Mouse (Mus musculus): ENCODE results near the gene Ptx4. TPM values are rescaled to one million over a fixed set of nuclear protein-coding genes. Genes with fewer than 3 reads are reported as not detected.

Ptx4 gene
- total RNA-seq (2021) = 1 to 10 TPM; 4.6 to 7.2 TPM
- long read RNA-seq, experiment 1, transcript Ptx4-201 (3 exons, 1,582 nt) = major isoform, 10 of 17 reads
- long read RNA-seq, experiment 1, partial matches to known transcripts = 0 of 17 reads
- long read RNA-seq, experiment 1, other reads (novel, unspliced or antisense) = 6 of 17 reads
- long read RNA-seq, experiment 2, partial matches to known transcripts = 0 of 3 reads
- long read RNA-seq, experiment 2, other reads (novel, unspliced or antisense) = 0 of 3 reads

DNA sequence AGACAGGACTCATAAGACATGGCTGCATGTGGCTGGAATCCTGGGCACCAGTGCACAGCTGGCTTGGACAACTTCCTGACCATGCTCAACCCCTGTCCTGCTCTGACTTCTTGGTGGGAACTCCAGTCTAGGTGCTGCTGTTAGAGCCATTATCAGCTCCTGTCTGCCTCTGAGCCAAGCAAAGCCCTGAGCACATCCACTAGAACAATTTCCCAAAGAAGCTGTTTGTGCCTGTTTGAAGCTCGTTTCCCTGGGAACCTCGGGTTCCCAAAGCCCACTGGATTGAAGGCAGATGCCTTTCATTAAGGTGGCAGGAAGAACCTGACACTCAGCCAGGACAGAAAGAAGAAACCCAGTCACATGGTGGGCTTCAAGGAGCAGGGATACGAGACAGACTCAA, at the start of gene Ptx4:
Gene Ptx4 (plus strand): TSS at position 355 of the 400 bp plus-strand sequence.
- peak in 1 of 2 experiments; percentile 7 for DNase-seq
- intact Hi-C loops (cut with DNase I) = no loop called here

- intact Hi-C loops (cut with DNase I) = no loop called here
Observed at GRCm38 (mm10) chr17:25076906-25077305, 43.7 kb upstream of the Ptx4 start.

DNA sequence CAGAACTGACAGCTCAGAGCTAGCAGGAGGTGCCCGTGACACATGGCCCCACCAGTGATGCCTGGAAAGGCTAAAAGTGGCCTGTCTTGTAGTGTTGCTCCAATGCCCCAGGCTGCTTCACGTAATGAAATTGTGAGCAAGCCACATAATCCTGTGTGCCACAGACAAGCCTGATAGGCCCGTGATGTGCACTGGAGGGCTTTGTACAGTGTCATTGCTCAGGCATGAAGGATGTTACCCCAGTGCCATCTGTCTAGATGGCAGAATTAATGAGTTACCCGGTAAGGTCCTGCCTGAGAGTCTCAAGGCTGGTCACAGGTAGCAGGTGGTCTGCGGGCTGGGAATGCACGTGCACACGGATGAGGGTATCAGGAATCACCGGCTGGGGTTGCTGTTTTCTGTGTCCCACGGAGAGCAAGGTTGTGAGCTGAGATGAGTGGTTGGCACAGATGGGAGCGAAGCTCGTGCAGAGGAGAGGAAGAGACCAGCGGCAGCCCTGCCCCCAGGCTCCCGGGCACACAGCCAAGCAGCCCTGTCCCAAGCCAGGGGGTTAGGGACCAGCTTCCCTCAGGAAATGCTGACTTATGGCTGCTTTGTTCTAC, 42.7 kb upstream of the Ptx4 start:
- peak; percentile 82 to 87 for DNase-seq
- intact Hi-C loops (cut with DNase I) = no loop called here

More at GRCm38 (mm10) chr17:25076906-25077305, 43.7 kb upstream of the Ptx4 start:
- DNase-seq = no peak

GRCm38 (mm10) chr17:25080210-25080609, 40.4 kb upstream of the Ptx4 start:
- intact Hi-C loops (cut with DNase I) = no loop called here
- DNase-seq = peak in 1 of 2 experiments; percentile 15

DNA sequence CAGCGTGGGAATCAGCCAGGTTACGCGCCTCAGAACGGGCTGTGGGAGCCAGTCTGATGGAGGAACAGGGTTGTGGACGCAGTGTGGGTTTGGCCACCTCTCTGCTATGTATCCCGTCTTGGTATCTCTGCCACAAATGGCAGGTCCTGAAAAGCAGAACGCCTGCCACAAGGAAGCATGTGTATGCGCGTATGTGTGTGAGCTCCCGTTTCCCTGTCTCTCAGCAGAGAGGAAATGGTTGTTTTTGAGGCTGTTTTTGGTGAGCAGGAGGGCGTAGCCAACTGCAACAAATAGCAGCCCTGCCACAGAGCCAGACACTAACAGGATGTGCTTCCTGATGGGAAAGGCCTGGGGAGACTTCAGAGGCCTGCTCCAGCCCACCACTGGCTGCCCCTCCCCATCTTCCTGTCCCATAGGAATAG, 39.6 kb upstream of the Ptx4 start:
- peak; percentile 71 to 72 for DNase-seq
- intact Hi-C loops (cut with DNase I) = no loop called here

DNA sequence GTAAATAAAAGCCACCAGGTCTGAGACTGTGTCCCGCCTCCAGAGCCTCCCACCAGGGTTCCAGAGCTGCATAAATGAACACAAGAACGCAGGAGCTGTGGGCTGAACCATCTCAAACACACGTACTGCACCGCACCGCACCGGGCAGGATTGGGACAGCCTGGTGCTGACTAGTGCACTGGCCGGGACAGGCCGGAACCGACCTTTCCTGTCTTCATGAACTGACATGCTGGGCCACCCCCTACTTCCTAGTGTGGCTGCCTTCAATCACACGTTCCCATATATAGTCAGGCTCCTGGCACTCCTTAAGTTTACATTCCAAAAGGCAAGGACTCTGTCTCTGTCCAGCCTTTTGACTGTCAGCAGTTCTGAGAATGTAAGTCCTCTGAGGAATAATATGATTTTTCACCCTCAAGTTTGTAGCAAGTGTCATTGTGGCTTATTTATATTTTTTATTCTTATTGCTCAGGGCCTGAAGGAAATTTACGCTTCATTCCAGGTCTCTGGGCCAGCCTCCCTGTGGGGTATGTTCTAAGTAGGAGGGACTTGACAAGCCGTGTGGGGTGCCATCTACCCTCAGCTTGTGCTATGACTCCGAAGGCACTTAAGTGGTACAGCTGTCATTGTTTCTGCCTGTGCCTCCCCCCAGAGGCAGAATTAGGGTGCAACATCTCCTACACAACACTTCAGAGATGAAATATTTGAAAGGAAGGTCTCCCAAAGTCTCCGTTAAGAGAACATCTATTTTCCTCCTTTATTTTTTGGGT, 38.3 kb upstream of the Ptx4 start:
- DNase-seq = peak in 1 of 2 experiments; percentile 32
- intact Hi-C loops (cut with DNase I) = no loop called here

DNA sequence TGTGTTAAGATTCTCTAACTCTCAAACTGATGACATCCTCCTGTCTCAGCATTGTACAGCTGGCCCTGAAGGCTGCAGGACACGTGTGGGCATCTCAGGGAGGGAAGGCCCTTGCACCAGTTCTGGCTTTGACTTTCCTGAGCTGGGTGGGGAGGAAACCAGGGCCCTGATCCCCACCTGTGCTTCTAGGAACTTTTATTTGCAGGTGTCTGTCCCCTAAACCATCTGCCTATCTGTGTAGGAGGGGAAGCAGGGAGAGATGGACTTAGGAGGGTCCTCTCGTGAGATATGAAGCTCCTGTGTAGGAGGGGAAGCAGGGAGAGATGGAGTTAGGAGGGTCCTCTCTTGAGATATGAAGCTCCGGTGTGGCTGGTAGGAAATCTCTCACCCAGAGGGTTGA, 37.7 kb upstream of the Ptx4 start:
- DNase-seq = no peak
- intact Hi-C loops (cut with DNase I) = no loop called here

DNA sequence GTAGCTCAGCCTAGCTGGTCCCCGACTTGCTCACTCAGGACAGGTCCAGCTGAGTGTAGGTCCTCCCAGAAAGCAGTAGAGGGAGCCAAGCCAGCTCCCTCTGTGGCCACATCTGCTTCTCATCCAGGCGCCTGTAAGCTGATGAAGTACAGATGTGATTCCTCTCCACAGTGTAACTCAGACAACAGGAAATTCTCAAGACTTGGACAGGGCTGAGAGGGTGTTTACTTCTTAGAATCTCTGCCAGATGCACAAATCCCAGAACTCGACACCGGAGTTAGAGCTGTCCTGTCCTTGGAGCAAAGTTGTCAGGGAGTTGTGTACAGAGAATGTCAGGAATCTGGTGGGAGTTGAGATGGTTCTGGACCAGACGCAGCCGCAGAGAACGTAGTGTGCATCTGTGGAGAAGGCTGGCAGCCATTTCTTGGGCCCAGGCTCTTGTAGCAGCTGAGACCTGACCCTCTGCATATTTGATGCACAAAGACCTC, 37.1 kb upstream of the Ptx4 start, which contains the start of gene Tmem204:
Gene Tmem204 (minus strand): TSS at position 148 of the 488 bp plus-strand sequence.
- intact Hi-C loops (cut with DNase I) = no loop called here
- peak; percentile 76 to 80 for DNase-seq

- intact Hi-C loops (cut with DNase I) = no loop called here
- no peak for DNase-seq
Observed at GRCm38 (mm10) chr17:25084835-25085385, 35.6 kb upstream of the Ptx4 start.

DNA sequence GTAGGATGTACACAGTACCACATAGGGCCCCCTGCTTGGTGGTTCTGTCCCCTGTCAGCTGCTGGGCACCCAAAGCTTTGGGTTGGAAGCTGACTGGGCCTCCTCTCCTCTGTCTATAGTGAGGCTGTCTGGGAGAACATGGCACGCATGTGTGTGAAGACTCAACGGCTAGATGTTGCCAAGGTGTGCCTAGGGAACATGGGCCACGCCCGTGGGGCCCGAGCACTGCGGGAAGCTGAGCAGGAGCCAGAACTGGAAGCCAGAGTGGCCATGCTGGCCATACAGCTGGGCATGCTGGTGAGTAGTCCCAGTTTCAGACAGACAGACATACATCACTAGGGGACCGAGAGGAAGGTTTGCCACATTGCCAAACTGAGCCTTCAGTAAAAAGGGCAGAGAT, 33.8 kb upstream of the Ptx4 start:
- DNase-seq = no peak
- intact Hi-C loops (cut with DNase I) = no loop called here

GRCm38 (mm10) chr17:25089158-25089557, 31.4 kb upstream of the Ptx4 start:
- intact Hi-C loops (cut with DNase I) = no loop called here
- DNase-seq = no peak

DNA sequence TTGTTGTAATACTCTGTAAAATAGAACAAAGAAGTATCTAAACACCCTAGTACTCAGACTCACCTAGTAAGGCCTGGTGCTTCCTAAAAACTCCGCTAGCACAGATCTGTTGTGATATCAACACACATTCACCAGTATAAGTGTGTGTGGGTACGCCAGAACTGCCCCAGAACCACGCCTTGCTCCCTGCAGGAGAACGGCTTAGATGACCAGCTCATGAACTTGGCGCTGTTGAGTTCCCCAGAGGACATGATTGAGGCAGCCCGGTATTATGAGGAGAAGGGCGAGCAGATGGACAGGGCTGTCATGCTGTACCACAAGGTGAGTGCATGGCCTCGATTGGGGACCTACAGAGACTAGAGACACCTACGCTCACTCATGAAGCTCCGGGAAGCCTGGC, 30.1 kb upstream of the Ptx4 start:
- no peak for DNase-seq

DNA sequence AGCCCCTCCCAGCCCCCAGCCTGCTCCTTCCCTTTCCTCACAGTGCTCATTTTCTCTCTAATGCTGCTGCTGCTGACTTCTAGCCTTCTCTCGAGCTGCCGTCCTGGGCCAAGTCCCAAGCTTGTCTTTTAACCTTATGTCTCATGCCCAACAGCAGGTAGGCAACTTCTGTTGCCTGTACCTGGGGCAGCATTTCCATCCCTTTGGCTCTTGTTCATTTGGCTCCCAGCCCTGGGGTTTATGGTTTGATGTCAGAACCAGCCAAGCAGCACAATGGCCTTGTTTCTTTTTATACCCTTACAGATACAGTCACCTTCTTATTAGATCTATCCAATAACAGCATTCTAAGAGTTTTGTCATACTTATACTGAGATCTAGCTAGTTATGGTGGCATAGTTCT, 24.3 kb upstream of the Ptx4 start:
- intact Hi-C loops (cut with DNase I) = no loop called here
- no peak for DNase-seq

More for the DNA sequence above, 30.1 kb upstream of the Ptx4 start:
- intact Hi-C loops (cut with DNase I) = no loop called here

DNA sequence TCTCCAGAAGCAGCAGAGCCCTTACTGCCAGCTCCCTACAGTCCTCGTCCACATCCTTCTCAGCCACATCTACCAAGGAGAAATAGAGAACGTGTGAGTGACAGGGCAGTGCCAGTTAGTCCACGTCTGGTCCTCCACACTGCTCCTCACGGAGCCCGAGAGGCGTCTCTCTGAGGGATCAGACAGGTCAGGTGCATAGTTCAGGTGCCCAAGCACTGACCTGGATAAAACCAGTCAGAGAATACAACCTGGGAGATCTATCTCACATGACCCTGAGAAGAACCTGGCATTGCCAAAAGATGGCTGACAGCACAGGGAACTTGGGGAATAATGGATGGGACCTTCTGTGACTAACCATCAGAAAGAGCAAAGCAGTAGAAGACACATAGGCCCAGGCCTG, 20.5 kb upstream of the Ptx4 start:
- DNase-seq = no peak
- intact Hi-C loops (cut with DNase I) = no loop called here

DNA sequence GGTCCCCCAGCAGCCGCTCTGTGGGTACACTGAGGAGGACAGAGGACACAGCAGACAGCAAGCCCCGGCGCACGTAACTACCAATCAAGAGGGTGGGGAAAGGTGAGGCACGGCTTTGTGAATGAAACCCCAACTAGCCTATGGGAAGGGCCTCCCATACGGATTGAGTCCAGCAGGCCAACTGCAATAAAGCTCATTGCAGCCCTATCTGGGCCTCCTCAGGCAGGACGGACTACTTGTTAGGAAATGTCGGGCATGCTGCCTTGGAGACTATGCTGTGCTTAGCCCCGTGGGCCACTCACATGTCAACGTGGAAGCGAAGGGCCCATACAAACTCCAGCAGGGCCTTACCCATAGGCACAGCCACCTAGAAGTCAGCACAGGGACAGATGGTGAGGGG, 19.2 kb upstream of the Ptx4 start:
- no peak for DNase-seq
- intact Hi-C loops (cut with DNase I) = no loop called here

GRCm38 (mm10) chr17:25107786-25108185, 12.8 kb upstream of the Ptx4 start:
- no peak for DNase-seq
- intact Hi-C loops (cut with DNase I) = no loop called here

GRCm38 (mm10) chr17:25109578-25109977, 11.0 kb upstream of the Ptx4 start:
- peak; percentile 44 to 59 for DNase-seq
- intact Hi-C loops (cut with DNase I) = no loop called here

DNA sequence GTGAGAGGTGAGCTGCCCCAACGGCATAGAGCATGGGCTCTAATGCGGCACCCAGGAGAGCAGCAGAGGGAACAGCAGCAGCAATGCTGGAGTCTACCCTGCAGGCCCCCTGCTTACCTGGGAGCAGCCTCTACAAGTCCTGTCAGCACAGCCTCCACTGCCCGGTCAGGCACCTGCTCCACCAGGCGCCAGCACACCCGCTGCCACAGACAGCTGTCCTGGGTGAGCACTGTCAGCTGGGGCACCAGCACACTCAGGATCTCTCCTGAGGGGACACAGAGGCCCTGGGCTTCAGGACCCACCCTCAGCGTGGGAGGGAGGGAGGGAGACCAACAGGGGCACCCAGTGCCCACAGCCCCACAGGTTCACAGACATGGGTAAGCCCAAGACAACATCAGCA, 10.0 kb upstream of the Ptx4 start:
- no peak for DNase-seq
- intact Hi-C loops (cut with DNase I) = no loop called here

GRCm38 (mm10) chr17:25111220-25111619, 9.3 kb upstream of the Ptx4 start:
- no peak for DNase-seq
- intact Hi-C loops (cut with DNase I) = no loop called here

DNA sequence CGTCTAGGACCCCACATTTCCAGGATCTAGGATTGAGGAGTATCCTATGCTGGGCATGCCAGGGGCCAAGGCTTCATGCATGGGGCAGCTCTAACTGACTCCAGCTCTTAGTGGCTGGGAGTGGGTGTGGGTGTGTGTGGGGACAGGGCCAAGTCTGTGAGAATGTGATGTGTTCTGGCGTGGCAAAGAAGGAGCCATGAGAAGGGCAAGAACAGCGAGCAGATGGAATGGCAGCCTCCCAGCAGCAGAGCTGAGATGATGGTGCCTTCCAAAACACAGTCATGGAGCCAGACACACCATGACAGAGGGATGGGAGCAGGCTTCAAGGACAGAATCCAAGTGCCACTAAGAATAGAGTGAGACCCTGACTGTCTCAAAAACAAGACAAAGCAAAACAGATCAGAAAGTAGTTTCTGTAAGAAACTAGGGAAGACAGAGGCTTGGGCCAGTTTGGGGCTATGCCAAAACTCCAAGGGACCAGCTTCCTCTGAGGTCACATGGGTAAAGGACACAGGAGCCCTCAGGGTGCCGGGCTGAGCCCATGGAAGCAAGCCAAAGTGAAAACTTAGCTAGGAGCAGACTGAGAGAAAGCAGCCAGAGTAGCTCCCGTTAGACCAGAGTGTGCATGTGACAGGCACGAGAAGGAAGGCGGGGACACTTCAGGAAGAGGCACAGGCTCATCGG, 8.7 kb upstream of the Ptx4 start:
- peak; percentile 31 to 51 for DNase-seq
- intact Hi-C loops (cut with DNase I) = no loop called here

Measured in heart, postnatal 14 days (tissue).